ENCODE assay signal across 26 mouse cellular contexts in genomic region chr5:120129761-120130160, GRCm38 (mm10). TPM values are rescaled to one million over a fixed set of nuclear protein-coding genes. Genes with fewer than 3 reads are reported as not detected.
DNase-seq lines count a peak whose midpoint lies in the region; ATAC-seq and TF ChIP-seq lines count a peak whose summit lies in the region.
"Had no signal": no experiment of that assay in that cellular context is flagged by ENCODE, and none has a peak within 500 bp of the region (broad histone marks: within the 10 kb centered on the region; RNA-seq: fewer than 3 reads in every experiment).

No protein-coding gene starts in this region.

- no peaks in the 10 kb centered on the region for H3K9me3 ChIP-seq in liver, embryonic 13.5 days (replicated peaks)
- H3K9me3 ChIP-seq in liver, postnatal 0 days (ENCODE audit: low read length): no peaks in the 10 kb centered on the region
- H3K9me3 ChIP-seq: embryonic facial prominence, embryonic 12.5 days; forebrain, embryonic 12.5 days; hindbrain, embryonic 15.5 days; intestine, embryonic 15.5 days; limb, embryonic 12.5 days; liver, embryonic 12.5 days; lung, embryonic 15.5 days; midbrain, embryonic 12.5 days; neural tube, embryonic 12.5 days had no signal

- no peak for TF ChIP-seq CTCF in liver, postnatal 0 days (IDR thresholded peaks at IDR 0.05; ENCODE audit: low read depth)

- H3K4me2 ChIP-seq in liver, embryonic 13.5 days: no peak overlapping the region
- no peak overlapping the region for H3K4me2 ChIP-seq in liver, postnatal 0 days (ENCODE audit: low read depth, low read length)
- H3K4me2 ChIP-seq: embryonic facial prominence, embryonic 12.5 days; forebrain, embryonic 12.5 days; heart, embryonic 11.5 days; hindbrain, embryonic 15.5 days; intestine, embryonic 15.5 days; limb, embryonic 12.5 days; liver, embryonic 12.5 days; lung, embryonic 15.5 days; midbrain, embryonic 12.5 days; neural tube, embryonic 12.5 days had no signal

- no peak overlapping the region for H3K9ac ChIP-seq in liver, embryonic 13.5 days
- H3K9ac ChIP-seq in liver, postnatal 0 days (replicated peaks): no peak overlapping the region
- H3K9ac ChIP-seq: embryonic facial prominence, embryonic 12.5 days; forebrain, embryonic 12.5 days; hindbrain, embryonic 15.5 days; intestine, embryonic 15.5 days; limb, embryonic 12.5 days; liver, embryonic 12.5 days; lung, embryonic 15.5 days; midbrain, embryonic 12.5 days; neural tube, embryonic 12.5 days had no signal

- no peak for TF ChIP-seq EP300 in liver, postnatal 0 days (IDR thresholded peaks at IDR 0.05; ENCODE audit: low read depth)

- no peak overlapping the region for H3K4me3 ChIP-seq in liver, embryonic 13.5 days (replicated peaks)
- H3K4me3 ChIP-seq in liver, postnatal 0 days (ENCODE audit: low read depth, low read length): no peak overlapping the region
- H3K4me3 ChIP-seq: embryonic facial prominence, embryonic 12.5 days; erythroblast, embryonic 14.5 days; forebrain, embryonic 12.5 days; hindbrain, embryonic 15.5 days; intestine, embryonic 15.5 days; limb, embryonic 12.5 days; liver, embryonic 12.5 days; lung, embryonic 15.5 days; midbrain, embryonic 12.5 days; neural tube, embryonic 12.5 days had no signal

- no peak for DNase-seq in liver, embryonic 13.5 days
- no peak for DNase-seq in liver, postnatal 0 days
- DNase-seq in ZHBTc4 (ENCODE audit: low read depth, low spot score) (peak; percentile 72), adipocyte (ENCODE audit: low spot score) (no peak)
- DNase-seq in naive thymus-derived CD4-positive, alpha-beta T cell, adult 2 months (ENCODE audit: low read depth): peak; percentile 24
- DNase-seq: cerebellum, adult 18-20 months; cerebellum, postnatal 25 days; kidney, adult 8-10 months; kidney, postnatal 14 days; right cerebral cortex, postnatal 25 days; thymus, adult 18-20 months had no signal

- WGBS in liver, embryonic 13.5 days (ENCODE audit: insufficient replicate concordance): 82% methylated on average over 7 of the region's 7 CpGs
- 90% methylated on average over 7 of the region's 7 CpGs for WGBS in liver, postnatal 0 days (ENCODE audit: insufficient replicate concordance)

- peaks cover 40% of the 10 kb centered on the region for H3K4me1 ChIP-seq in liver, embryonic 13.5 days (replicated peaks)
- H3K4me1 ChIP-seq in liver, postnatal 0 days (ENCODE audit: insufficient read depth): peaks cover 10% of the 10 kb centered on the region
- H3K4me1 ChIP-seq: forebrain, embryonic 12.5 days; hindbrain, embryonic 15.5 days; intestine, embryonic 15.5 days; limb, embryonic 12.5 days; lung, embryonic 15.5 days; midbrain, embryonic 12.5 days; neural tube, embryonic 12.5 days had no signal

- H3K36me3 ChIP-seq in liver, embryonic 13.5 days: peaks cover 98% of the 10 kb centered on the region
- H3K36me3 ChIP-seq in liver, postnatal 0 days (replicated peaks; ENCODE audit: insufficient read depth, low read length): peaks cover 36% of the 10 kb centered on the region

- no peaks in the 10 kb centered on the region for H3K27me3 ChIP-seq in liver, embryonic 13.5 days
- H3K27me3 ChIP-seq in liver, postnatal 0 days (ENCODE audit: insufficient read depth, low read length): no peaks in the 10 kb centered on the region
- H3K27me3 ChIP-seq: CH12.LX; embryonic facial prominence, embryonic 12.5 days; forebrain, embryonic 12.5 days; hindbrain, embryonic 15.5 days; intestine, embryonic 15.5 days; limb, embryonic 12.5 days; liver, embryonic 12.5 days; lung, embryonic 15.5 days; midbrain, embryonic 12.5 days; neural tube, embryonic 12.5 days had no signal

- peak overlapping the region; percentile 59; the same call in 1 of the 2 replicates for H3K27ac ChIP-seq in liver, embryonic 13.5 days
- no peak overlapping the region for H3K27ac ChIP-seq in liver, postnatal 0 days (ENCODE audit: low read depth)
- H3K27ac ChIP-seq: embryonic facial prominence, embryonic 12.5 days; forebrain, embryonic 12.5 days; hindbrain, embryonic 15.5 days; intestine, embryonic 15.5 days; limb, embryonic 12.5 days; lung, embryonic 15.5 days; macrophage; midbrain, embryonic 12.5 days; neural tube, embryonic 12.5 days had no signal

- no peak for ATAC-seq in liver, embryonic 13.5 days (ENCODE audit: low read depth)
- no peak for ATAC-seq in liver, postnatal 0 days
- peak; percentile 3 for ATAC-seq in CD4-positive, CD25-positive, alpha-beta regulatory T cell, adult 4 months
- no peak for ATAC-seq in activated CD4-positive, CD25-positive, alpha-beta regulatory T cell, adult 4 months

RNA-seq across cellular contexts. Expression of gene Rbm19, which starts 13.5 kb away (rescaled TPM):
- 18.4 and 19.4 TPM in 2 replicates for polyA plus RNA-seq in liver, embryonic 13.5 days (2015; fragmentation: Nextera tagmentation; extraction: Ambion mirVana)
- polyA plus RNA-seq in liver, postnatal 0 days (2015; fragmentation: Nextera tagmentation; extraction: Ambion mirVana): 6.8 and 6.9 TPM in 2 replicates
- polyA plus RNA-seq in CD4-positive, CD25-positive, alpha-beta regulatory T cell, adult 4 months (2017; shearing (Covaris generic)): 10 to 100 TPM; 14.0 to 23.1 TPM
- polyA plus RNA-seq in activated CD4-positive, CD25-positive, alpha-beta regulatory T cell, adult 4 months (2017; shearing (Covaris generic)): 10 to 100 TPM; 11.2 to 12.2 TPM

Comparison
In these comparisons a context has a peak if more than half of its experiments do, and no peak if none do; other contexts are left out.
1. DNase-seq: peak in ZHBTc4 (single experiment) and naive thymus-derived CD4-positive, alpha-beta T cell, adult 2 months (single experiment); none in liver, embryonic 13.5 days (single experiment), liver, postnatal 0 days (single experiment) and adipocyte (single experiment).